Mouse (Mus musculus): ENCODE data around the gene Tfap2d.

DNA sequence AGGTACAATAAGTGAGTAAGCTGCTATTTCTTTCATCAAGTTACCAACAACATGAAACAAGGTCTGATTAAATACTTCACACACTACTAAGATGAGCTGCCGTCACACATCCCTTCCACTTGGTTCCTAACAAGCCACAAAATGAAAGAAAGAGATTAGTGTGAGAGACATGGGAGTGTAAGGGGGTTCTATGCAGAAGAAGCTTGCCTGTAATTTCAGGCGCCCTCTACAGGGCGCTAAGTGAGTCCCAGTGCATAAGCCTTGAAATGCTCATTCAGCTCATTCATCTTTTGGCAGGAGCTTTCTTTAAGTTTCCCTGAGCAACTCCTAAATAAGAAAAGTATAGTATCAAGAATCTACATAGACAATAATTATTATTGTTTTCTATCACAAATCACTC, 46.5 kb upstream of the Tfap2d start:
- peak; percentile 57 for TF ChIP-seq CTCF (conservative IDR thresholded peaks at IDR 0.05; ENCODE audit: low read length)
- no peak for TF ChIP-seq POU5F1 (IDR thresholded peaks at IDR 0.05; ENCODE audit: borderline replicate concordance, low read length)
